Mouse (Mus musculus): ENCODE measurements at regions not wholly inside any gene's neighbourhood (a gene's known extent, or its start where the extent isn't known, plus 50 kb on each side); places are given as distances from the start of the nearest gene placed in this dataset.
A peak's percentile ranks its signal among the peaks of the same experiment; 100 is the strongest.
"Not testable (repeated sequence)": the region's sequence is repeated elsewhere in the genome, so short reads cannot be mapped to it uniquely, and the experiment has no call there.

GRCm38 (mm10) chr19:35034408-35034807, 112.2 kb downstream of the Kif20b start:
- DNase-seq (ENCODE audit: low read depth, low spot score) = no peak

DNA sequence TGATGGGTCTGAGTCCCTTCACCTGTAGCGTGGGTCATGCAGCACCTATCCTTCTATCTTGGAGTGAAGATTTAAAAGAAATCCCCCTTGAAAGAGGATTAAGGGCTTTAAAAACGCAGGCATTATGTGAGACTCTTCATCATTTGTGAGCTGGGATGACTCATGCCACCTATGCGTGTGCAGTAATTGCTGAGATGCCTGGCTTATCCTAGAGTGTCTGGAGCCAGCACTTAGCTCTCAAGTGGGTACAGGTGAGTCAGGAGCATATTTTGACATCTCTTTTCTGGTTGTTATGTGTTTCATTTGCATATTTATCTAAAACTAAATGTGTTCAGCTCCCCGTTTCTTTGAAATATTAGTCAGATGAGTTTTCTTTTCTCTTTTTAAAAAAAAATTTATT, 123.4 kb downstream of the Kif20b start:
- DNase-seq (ENCODE audit: low read depth, low spot score) = no peak

DNA sequence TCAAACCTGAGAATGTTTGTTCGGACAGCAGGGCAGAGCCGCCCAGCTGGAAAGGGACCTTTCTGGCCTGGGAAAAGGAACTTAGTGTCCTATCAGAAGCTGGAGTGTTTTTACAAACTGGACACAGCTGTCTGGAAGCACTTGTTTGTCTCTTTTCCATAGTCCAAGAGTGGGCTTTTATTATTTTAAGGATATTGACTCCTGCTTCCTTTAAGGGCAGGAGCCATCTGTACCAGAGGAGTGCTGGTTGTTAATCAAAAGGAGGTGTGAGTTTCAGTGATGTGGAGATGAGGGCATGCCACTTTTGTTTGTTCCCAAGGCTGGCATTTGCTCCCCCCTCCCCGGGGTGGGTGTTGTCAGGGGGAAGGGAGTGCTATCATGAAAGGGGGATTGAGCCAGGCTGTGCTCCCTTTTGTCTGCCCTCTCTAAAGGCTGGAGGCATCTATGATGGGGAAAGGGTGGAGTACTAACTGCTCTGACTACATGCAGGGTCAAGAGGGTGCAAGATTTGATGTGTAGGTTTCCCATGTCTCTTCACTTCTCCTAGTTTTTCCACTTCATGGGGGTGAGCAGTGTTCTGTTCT, 144.3 kb downstream of the Kif20b start:
- DNase-seq (ENCODE audit: low read depth, low spot score) = no peak

- DNase-seq (ENCODE audit: low read depth, low spot score) = no peak
Observed at GRCm38 (mm10) chr19:35081126-35081525, 159.0 kb downstream of the Kif20b start.

GRCm38 (mm10) chr19:35101244-35101643, 179.1 kb downstream of the Kif20b start:
- DNase-seq (ENCODE audit: low read depth, low spot score) = no peak

GRCm38 (mm10) chr19:35114313-35114712, 192.2 kb downstream of the Kif20b start:
- DNase-seq (ENCODE audit: low read depth, low spot score) = no peak

DNA sequence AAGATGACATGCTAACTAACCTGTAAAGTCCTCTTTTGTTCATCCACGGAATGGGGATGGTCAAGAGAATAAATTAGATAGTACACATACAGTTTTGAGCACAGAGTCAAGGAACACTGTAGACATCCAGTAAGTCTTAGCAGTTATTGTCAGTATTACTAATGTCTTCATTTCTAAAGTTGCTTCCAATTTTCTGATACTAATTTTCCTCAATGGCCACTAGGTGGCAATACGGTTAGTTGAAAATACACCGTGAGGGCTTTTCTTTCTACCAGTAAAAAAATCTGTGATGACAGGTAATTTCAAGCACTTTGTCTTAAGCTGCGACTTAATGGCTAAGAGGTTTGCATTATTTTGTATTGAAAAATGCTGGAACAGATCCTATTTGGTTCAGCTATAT, 203.1 kb downstream of the Kif20b start:
- DNase-seq (ENCODE audit: low read depth, low spot score) = peak; percentile 40

DNA sequence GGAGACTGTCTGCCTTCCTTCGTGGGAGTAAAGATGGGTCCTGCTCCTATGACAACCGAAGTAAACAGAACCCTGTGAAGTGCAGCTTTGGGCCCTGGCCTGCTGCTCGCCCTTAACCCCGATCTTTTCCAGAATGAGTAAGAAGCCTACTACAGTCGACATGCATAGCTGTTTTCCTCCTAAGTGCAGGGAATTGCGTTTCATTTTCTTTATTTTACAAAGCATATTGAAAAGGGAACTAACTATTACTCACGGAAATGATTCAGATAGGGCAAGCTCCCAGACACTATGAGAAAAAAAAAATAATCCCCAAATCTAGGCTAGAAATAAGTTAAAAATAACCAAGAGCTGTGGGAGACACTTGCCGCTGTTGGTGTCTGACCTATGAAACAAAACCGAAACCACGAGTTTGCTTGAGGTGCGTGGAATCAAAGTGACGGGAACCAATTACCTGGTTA, 204.5 kb downstream of the Kif20b start:
- peak; percentile 36 for DNase-seq (ENCODE audit: low read depth, low spot score)

DNA sequence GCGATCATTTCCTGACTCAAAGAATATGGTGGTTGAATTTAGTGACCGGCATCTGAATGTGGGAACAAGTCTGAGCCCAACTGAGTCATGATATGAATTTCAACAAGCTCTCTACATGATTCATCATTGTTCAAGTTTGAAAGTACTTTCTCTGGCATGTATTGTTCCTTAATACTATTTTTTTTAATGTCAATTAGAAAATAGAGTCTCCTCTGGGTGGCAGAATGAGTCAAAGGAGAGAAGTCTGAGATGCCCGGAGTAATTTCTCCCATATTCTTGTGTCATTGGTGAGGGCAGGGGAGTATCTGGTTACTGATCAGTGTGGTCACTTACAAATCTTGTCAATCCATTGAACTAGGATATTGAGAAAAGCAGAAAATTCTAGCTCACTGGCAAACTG, 205.9 kb downstream of the Kif20b start:
- DNase-seq (ENCODE audit: low read depth, low spot score) = no peak

DNA sequence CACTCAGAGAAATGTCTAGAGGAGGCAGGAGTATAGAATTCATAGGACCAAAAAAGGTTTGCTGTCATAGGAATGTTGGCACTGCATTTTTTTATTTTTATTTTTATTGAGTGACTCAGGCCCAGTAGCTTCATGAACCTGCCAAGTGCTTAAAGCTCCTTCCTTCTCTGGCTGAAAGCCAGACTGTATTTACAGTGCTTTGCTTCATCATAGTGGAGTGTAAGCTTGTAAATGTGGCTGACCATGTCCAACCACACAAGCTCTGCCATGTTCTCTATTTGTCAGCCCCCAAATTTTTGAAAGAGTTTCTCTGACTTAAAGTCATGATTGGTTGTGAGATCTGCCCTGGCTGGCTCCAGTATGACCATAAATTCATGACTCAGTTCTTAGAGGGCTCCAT, 221.0 kb downstream of the Kif20b start:
- no peak for DNase-seq (ENCODE audit: low read depth, low spot score)

DNA sequence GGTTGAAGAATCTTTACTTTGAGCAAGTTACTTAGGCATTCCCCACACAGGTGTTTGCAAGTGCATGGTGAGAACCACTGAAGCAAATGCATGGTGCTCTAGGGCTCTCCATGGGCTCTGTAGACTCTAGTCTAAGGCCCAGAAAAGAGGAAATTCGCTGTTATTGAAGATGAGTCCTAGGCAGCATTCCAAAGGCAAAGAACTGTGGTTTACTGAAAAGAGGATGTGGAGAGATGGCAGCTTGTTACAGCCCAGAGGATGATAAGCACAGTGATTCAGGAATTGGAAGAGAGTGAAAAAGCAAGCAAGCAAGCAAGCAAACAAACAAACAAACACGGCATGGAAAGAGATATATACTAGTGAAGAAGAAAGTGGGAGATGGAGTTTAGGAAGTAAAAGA, 221.6 kb downstream of the Kif20b start:
- DNase-seq (ENCODE audit: low read depth, low spot score) = no peak

GRCm38 (mm10) chr19:35149476-35149875, 227.3 kb downstream of the Kif20b start:
- not testable (repeated sequence) for DNase-seq (ENCODE audit: low read depth, low spot score)

DNA sequence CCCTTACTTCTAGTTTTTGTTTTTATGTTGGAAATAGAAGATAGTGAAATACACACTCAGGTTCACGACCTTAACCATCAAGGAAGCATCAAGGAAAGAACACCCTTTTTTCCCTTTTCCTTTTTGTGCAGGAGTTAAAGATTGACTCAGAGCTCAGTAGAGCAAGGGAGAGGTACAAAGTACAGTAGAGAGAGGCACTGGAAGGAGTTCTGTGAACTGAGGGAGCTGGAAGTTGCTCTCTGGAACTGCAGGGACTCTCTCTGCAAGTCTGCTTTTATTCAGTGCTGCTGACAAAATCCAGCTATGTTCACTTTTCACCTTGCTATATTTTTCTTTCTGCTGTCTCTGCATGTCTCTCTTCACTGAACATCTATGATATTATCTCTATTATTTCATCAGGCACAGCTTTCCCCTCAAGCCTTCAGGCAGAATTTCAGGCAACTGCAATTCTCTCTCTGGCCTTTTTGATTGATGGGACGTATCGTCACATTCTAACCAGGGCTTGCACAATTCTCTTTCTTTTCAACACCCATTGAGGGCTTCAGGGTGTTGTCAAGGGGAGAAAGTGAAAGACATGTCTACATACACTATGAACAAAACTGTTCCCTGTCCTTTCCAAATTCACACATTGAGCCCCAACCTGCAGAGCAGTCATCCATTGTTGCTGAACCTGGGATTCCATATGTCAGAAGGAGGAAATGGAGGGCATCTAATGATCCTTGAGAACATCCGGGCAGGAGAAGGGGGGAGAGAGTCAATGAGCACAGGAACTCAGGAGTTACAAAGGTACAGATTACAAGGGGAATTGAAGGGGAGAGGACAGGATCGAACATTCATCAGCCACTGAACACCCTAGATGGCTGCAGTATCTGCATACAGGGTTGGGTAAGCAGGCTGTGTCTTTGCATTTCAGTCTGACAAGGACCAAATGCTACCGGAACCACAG, 228.9 kb downstream of the Kif20b start:
- DNase-seq (ENCODE audit: low read depth, low spot score) = no peak

DNA sequence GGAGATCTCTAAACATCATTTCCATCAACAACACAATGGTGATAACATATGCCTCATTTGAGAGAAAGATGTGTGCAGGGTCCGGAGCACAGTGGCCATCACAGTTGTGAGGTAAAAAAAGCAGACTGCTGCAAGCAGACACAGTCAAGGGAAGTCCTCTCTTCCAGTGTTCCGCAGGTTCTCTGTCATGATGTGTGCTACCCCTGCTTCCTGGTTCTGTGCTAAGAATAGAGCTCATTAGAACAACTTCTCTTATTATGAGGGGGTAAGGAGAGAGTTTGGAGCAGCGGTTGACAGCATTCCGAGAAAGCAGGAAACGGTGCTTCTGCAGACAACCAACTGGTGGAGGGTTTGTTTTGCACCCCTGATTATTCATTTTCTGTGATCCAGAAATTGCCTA, 229.7 kb downstream of the Kif20b start:
- DNase-seq (ENCODE audit: low read depth, low spot score) = no peak

GRCm38 (mm10) chr19:35157849-35158248, 235.7 kb downstream of the Kif20b start:
- DNase-seq (ENCODE audit: low read depth, low spot score) = no peak

- no peak for DNase-seq (ENCODE audit: low read depth, low spot score)
Observed at GRCm38 (mm10) chr19:35164727-35165126, 242.6 kb downstream of the Kif20b start.

DNA sequence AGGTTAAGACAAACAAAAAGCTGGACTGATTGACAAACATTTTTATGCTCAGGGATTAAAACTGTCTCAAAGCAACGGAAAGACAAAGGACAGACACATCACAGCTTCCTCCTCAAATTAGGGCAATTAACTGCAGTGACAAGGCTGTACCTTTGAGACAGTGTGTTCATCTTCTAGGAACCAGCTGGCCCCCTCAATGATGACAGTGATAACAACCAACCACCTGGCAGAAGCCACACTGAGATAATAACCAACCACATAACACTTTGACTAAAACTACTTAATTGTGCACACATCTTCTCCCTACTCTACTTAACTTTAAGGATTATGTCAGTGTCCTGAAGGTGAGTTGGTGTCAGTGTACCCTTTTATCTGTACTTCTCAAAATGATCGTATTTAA, 248.4 kb downstream of the Kif20b start:
- no peak for DNase-seq (ENCODE audit: low read depth, low spot score)

- DNase-seq (ENCODE audit: low read depth, low spot score) = no peak
Observed at GRCm38 (mm10) chr19:35180102-35180501, 257.9 kb downstream of the Kif20b start.

DNA sequence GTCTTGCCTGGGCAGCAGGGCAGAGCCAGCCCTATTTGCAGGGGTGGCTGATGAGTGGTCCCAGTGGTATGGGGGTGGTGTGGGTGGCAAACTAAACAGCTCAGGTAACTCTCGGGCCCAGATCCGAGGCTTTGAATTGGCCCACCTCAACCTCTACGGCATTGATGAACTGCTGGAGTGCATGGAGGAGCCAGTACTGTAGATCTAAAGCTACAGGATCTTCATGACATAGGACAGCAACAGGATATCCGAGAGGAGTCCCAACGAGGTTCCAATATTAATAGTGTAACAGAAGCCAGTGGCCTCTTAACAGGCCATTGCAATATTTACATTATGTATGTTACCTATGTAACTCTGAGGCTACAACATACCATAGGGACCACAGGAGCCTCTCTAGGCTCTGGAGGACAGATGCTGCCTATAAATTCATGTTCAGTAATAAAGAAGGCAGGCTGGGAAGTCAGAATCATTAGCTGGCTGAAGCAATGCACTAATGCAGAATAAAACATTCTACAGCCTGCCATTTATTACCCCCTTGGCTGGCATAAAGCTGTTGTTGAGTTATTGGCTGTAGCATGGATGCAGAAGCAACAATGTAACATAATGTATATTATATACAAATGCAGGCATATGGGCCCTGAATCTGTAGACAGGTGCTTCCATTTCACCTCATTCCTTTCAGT, 283.5 kb downstream of the Kif20b start:
- no peak for DNase-seq (ENCODE audit: low read depth, low spot score)

DNA sequence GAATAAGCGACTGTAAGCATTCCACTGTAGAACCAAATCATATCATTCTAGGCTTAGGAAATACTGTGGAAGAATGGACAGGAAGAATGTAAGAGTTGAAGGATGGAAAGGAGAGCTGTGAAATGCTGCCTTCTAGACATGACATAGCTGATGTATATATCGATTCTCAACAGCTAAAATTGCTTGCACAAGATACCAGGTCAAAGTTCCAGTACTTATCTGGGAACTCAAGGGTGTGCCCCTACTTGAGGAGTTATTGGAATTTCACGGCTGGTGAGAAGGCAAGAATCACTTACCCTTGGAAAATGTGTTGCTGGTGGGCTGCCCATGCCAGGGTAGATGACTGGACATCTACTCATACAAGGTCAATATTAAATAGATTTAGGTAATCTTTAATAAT, 322.0 kb downstream of the Kif20b start:
- DNase-seq (ENCODE audit: low read depth, low spot score) = no peak

DNA sequence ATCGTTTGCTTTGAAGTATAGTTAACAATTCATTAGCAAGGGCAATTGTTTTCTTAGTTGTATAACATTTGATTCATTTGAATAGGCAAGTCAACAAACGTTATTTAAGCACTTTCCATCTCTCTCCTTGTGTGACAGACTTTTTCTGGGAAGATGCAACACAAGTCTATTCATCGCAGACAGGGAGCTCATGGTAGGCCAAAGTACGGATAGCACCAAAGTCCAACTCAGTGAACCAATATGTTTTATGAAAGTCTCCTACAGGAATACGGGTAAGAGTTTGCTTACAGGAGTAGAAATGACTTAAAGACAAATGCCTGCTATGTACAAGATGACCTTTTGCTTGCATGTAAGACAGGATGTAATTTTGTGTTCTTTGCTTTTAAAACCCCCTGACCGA, 325.4 kb downstream of the Kif20b start:
- no peak for DNase-seq (ENCODE audit: low read depth, low spot score)

GRCm38 (mm10) chr19:35258634-35259033, 336.5 kb downstream of the Kif20b start:
- DNase-seq (ENCODE audit: low read depth, low spot score) = not testable (repeated sequence)
